In genomic region chr2:137116025-137116674, GRCm38 (mm10) we compare ENCODE assay signal across 8 mouse cellular contexts. TPM values are rescaled to one million over a fixed set of nuclear protein-coding genes. Genes with fewer than 3 reads are reported as not detected.
DNase-seq lines count a peak whose midpoint lies in the region; ATAC-seq and TF ChIP-seq lines count a peak whose summit lies in the region.

TSS of gene Jag1 (minus strand) at chr2:137116644.

- WGBS in embryonic facial prominence, embryonic 12.5 days: under 1% methylated on average over 59 of the region's 59 CpGs
- WGBS in heart, embryonic 15.5 days: under 1% methylated on average over 59 of the region's 59 CpGs

- peak within 1 kb of the TSS; percentile 94 for H3K9ac ChIP-seq in ES-Bruce4 (ENCODE audit: low read depth, poor library complexity, severe bottlenecking)
- peak within 1 kb of the TSS; percentile 82 for H3K9ac ChIP-seq in embryonic facial prominence, embryonic 12.5 days
- peak within 1 kb of the TSS; percentile 79 for H3K9ac ChIP-seq in heart, embryonic 15.5 days

- peak within 1 kb of the TSS; percentile 83 for H3K27ac ChIP-seq in ES-Bruce4 (ENCODE audit: insufficient read depth, low read length)
- H3K27ac ChIP-seq in embryonic facial prominence, embryonic 12.5 days: peak within 1 kb of the TSS; percentile 98
- H3K27ac ChIP-seq in heart, embryonic 15.5 days: peak within 1 kb of the TSS; percentile 99

- H3K4me1 ChIP-seq in ES-Bruce4 (ENCODE audit: control insufficient read depth, insufficient read depth, low read length): no peaks in the 10 kb centered on the region
- peaks cover 32% of the 10 kb centered on the region for H3K4me1 ChIP-seq in embryonic facial prominence, embryonic 12.5 days
- peaks cover 24% of the 10 kb centered on the region for H3K4me1 ChIP-seq in heart, embryonic 15.5 days (replicated peaks)

- DNase-seq in 3T3-L1 (ENCODE audit: low read depth, low spot score): peak; percentile 65
- peak; percentile 70 for DNase-seq in kidney, postnatal 10 days
- peak; percentile 45 for DNase-seq in lung, postnatal 10 days
- peak; percentile 49 for DNase-seq in retina, postnatal 1 day

- H3K4me3 ChIP-seq in ES-Bruce4 (ENCODE audit: low read depth, low read length): peak within 1 kb of the TSS; percentile 59
- peak within 1 kb of the TSS; percentile 69 for H3K4me3 ChIP-seq in embryonic facial prominence, embryonic 12.5 days
- H3K4me3 ChIP-seq in heart, embryonic 15.5 days: peak within 1 kb of the TSS; percentile 64

- no peaks in the 10 kb centered on the region for H3K9me3 ChIP-seq in ES-Bruce4 (replicated peaks; ENCODE audit: control insufficient read depth, insufficient read depth, low read length, poor library complexity, severe bottlenecking)
- H3K9me3 ChIP-seq in embryonic facial prominence, embryonic 12.5 days: no peaks in the 10 kb centered on the region
- no peaks in the 10 kb centered on the region for H3K9me3 ChIP-seq in heart, embryonic 15.5 days (replicated peaks)

- no peaks in the 10 kb centered on the region for H3K36me3 ChIP-seq in ES-Bruce4 (ENCODE audit: control insufficient read depth, insufficient read depth, low read length, poor library complexity, severe bottlenecking)
- no peaks in the 10 kb centered on the region for H3K36me3 ChIP-seq in embryonic facial prominence, embryonic 12.5 days
- no peaks in the 10 kb centered on the region for H3K36me3 ChIP-seq in heart, embryonic 15.5 days

- TF ChIP-seq POLR2A in ES-Bruce4 (IDR thresholded peaks at IDR 0.05; ENCODE audit: insufficient read depth, low read length): no peak

- ATAC-seq in embryonic facial prominence, embryonic 12.5 days (ENCODE audit: insufficient number of reproducible peaks, insufficient read depth, low FRiP score, low TSS enrichment): no peak
- no peak for ATAC-seq in heart, embryonic 15.5 days (replicated peaks; ENCODE audit: insufficient number of reproducible peaks, insufficient read depth, low FRiP score, low read depth)
- no peak for ATAC-seq in erythroid progenitor cell, adult 5-6 weeks (replicated peaks; ENCODE audit: low FRiP score, poor library complexity, severe bottlenecking)

- no peak for TF ChIP-seq CTCF in ES-Bruce4 (IDR thresholded peaks at IDR 0.05; ENCODE audit: low read depth, low read length)

- no peaks in the 10 kb centered on the region for H3K27me3 ChIP-seq in ES-Bruce4 (ENCODE audit: control insufficient read depth, insufficient read depth, low read length, poor library complexity, severe bottlenecking)
- H3K27me3 ChIP-seq in embryonic facial prominence, embryonic 12.5 days: peaks cover 3% of the 10 kb centered on the region; the same call in 1 of the 2 replicates
- no peaks in the 10 kb centered on the region for H3K27me3 ChIP-seq in heart, embryonic 15.5 days

- peak within 1 kb of the TSS; percentile 91 for H3K4me2 ChIP-seq in embryonic facial prominence, embryonic 12.5 days (replicated peaks)
- H3K4me2 ChIP-seq in heart, embryonic 15.5 days: peak within 1 kb of the TSS; percentile 93

- 0 out of 2 replicates have a peak, but pooled peaks have one; percentile 9 for TF ChIP-seq EP300 in ES-Bruce4 (IDR thresholded peaks at IDR 0.05; ENCODE audit: insufficient read depth, low read depth, low read length)

RNA-seq across cellular contexts. Expression of gene Jag1, which starts in this region (rescaled TPM):
- 10.3 and 11.4 TPM in 2 replicates for polyA plus RNA-seq in ES-Bruce4 (2011; ENCODE audit: insufficient read depth, insufficient read length, low read depth, missing spikeins)
- 30.3 and 31.9 TPM in 2 replicates for polyA plus RNA-seq in embryonic facial prominence, embryonic 12.5 days (2016; fragmentation: Nextera tagmentation; extraction: Ambion mirVana)
- 11.8 and 16.5 TPM in 2 replicates for polyA plus RNA-seq in heart, embryonic 15.5 days (2015; fragmentation: Nextera tagmentation; extraction: Ambion mirVana)
- total RNA-seq in erythroid progenitor cell, adult 5-6 weeks (2015; ENCODE audit: low replicate concordance): not detected in 2 replicates
- 0.26 TPM in 1 of 2 replicates, not detected in the other for total RNA-seq in erythroid progenitor cell, adult 5-6 weeks (2017; ENCODE audit: low replicate concordance)
